Mouse (Mus musculus) layer of hippocampus, postnatal 14 days (tissue): Measurements from ENCODE around the gene A930017K11Rik. TPM values are rescaled to one million over a fixed set of nuclear protein-coding genes. Genes with fewer than 3 reads are reported as not detected.

Experiments used
- DNase-seq, 2 experiments: peaks; one replicate each; pipeline ENCODE4 v3.0.0; 2021 to 2022; ENCODE audit warnings: low spot score in 2 of 2, mixed read lengths in 1 of 2
- total RNA-seq, 2 experiments: library from RNA; stranded (reverse); gene quantifications; 2 replicates each; pipeline ENCODE4 v1.2.3; 2021

A930017K11Rik gene
- total RNA-seq, 2 experiments from 2014 or later, result 0.14 TPM; not detected in 1

- peak; percentile 75 for DNase-seq
Observed at GRCm38 (mm10) chr17:25941511-25942241, 10.7 kb downstream of the A930017K11Rik start.

- no peak for DNase-seq
Observed at GRCm38 (mm10) chr17:25934526-25934925, 17.8 kb downstream of the A930017K11Rik start.

- DNase-seq, result peak; percentile 29 to 51
Observed at GRCm38 (mm10) chr17:25925348-25925747, 27.0 kb downstream of the A930017K11Rik start.

GRCm38 (mm10) chr17:25922120-25922519 is 30.2 kb downstream of the A930017K11Rik start:
- DNase-seq, result no peak

GRCm38 (mm10) chr17:25919786-25920642 is 32.4 kb downstream of the A930017K11Rik start:
- peak; percentile 100 for DNase-seq

- peak in 1 of 2 experiments; percentile 43 for DNase-seq
Observed at GRCm38 (mm10) chr17:25919144-25919785, 33.1 kb downstream of the A930017K11Rik start, which contains the start of gene Rab40c. Rab40c (minus strand) TSS chr17:25919727.

GRCm38 (mm10) chr17:25918037-25918750 is 34.2 kb downstream of the A930017K11Rik start:
- no peak for DNase-seq

GRCm38 (mm10) chr17:25916931-25917647 is 35.3 kb downstream of the A930017K11Rik start:
- no peak for DNase-seq

- DNase-seq, result no peak
Observed at GRCm38 (mm10) chr17:25914295-25914694, 38.1 kb downstream of the A930017K11Rik start.

- no peak for DNase-seq
Observed at GRCm38 (mm10) chr17:25913877-25914275, 38.5 kb downstream of the A930017K11Rik start.

- DNase-seq, result peak in 1 of 2 experiments; percentile 45
Observed at GRCm38 (mm10) chr17:25913186-25913876, 39.0 kb downstream of the A930017K11Rik start.

- no peak for DNase-seq
Observed at GRCm38 (mm10) chr17:25911816-25912215, 40.5 kb downstream of the A930017K11Rik start.

- no peak for DNase-seq
Observed at GRCm38 (mm10) chr17:25907640-25908039, 44.7 kb downstream of the A930017K11Rik start.

GRCm38 (mm10) chr17:25903061-25903460 is 49.3 kb downstream of the A930017K11Rik start:
- DNase-seq, result no peak

- DNase-seq, result no peak
Observed at GRCm38 (mm10) chr17:25900193-25900592, 52.2 kb downstream of the A930017K11Rik start.
